Mouse (Mus musculus): Measurements from ENCODE around the gene Gm4881. TPM values are rescaled to one million over a fixed set of nuclear protein-coding genes. Genes with fewer than 3 reads are reported as not detected.

Gene Gm4881
- not detected for total RNA-seq (2021)
- long read RNA-seq, experiment 1 = 0 reads
- long read RNA-seq, experiment 2 = 0 reads

- no peak for DNase-seq (ENCODE audit: low spot score in 2 of 2)
Observed at GRCm38 (mm10) chr7:24944257-24944950, at the start of gene Gm4881. TSS of gene Gm4881 (minus strand) at chr7:24944494.

GRCm38 (mm10) chr7:24993081-24993480 is 48.8 kb upstream of the Gm4881 start:
- no peak for DNase-seq (ENCODE audit: low spot score in 2 of 2)

- no peak for DNase-seq (ENCODE audit: low spot score in 2 of 2)
Observed at GRCm38 (mm10) chr7:24990478-24990877, 46.2 kb upstream of the Gm4881 start.

- DNase-seq (ENCODE audit: low spot score in 2 of 2) = no peak
Observed at GRCm38 (mm10) chr7:24987941-24988340, 43.6 kb upstream of the Gm4881 start.

- DNase-seq (ENCODE audit: low spot score in 2 of 2) = no peak
Observed at GRCm38 (mm10) chr7:24985799-24986198, 41.5 kb upstream of the Gm4881 start.

GRCm38 (mm10) chr7:24984307-24984706 is 40.0 kb upstream of the Gm4881 start:
- no peak for DNase-seq (ENCODE audit: low spot score in 2 of 2)

- no peak for DNase-seq (ENCODE audit: low spot score in 2 of 2)
Observed at GRCm38 (mm10) chr7:24983396-24983795, 39.1 kb upstream of the Gm4881 start.

- DNase-seq (ENCODE audit: low spot score in 2 of 2) = no peak
Observed at GRCm38 (mm10) chr7:24980439-24980838, 36.1 kb upstream of the Gm4881 start.

GRCm38 (mm10) chr7:24978781-24979180 is 34.5 kb upstream of the Gm4881 start:
- DNase-seq (ENCODE audit: low spot score in 2 of 2) = no peak

GRCm38 (mm10) chr7:24974893-24975595 is 30.8 kb upstream of the Gm4881 start:
- DNase-seq (ENCODE audit: low spot score in 2 of 2) = no peak

GRCm38 (mm10) chr7:24973902-24974301 is 29.6 kb upstream of the Gm4881 start:
- no peak for DNase-seq (ENCODE audit: low spot score in 2 of 2)

- DNase-seq (ENCODE audit: low spot score in 2 of 2) = no peak
Observed at GRCm38 (mm10) chr7:24973208-24973607, 28.9 kb upstream of the Gm4881 start.

- peak; percentile 89 to 96 for DNase-seq (ENCODE audit: low spot score in 2 of 2)
Observed at GRCm38 (mm10) chr7:24971972-24972893, 27.9 kb upstream of the Gm4881 start, which contains the start of gene Rabac1. TSS of gene Rabac1 (minus strand) at chr7:24972754.

GRCm38 (mm10) chr7:24971261-24971971 is 27.1 kb upstream of the Gm4881 start:
- peak in 1 of 2 experiments; percentile 54 for DNase-seq (ENCODE audit: low spot score in 2 of 2)

- no peak for DNase-seq (ENCODE audit: low spot score in 2 of 2)
Observed at GRCm38 (mm10) chr7:24970341-24970740, 26.0 kb upstream of the Gm4881 start.

GRCm38 (mm10) chr7:24969805-24970204 is 25.5 kb upstream of the Gm4881 start:
- peak in 1 of 2 experiments; percentile 65 for DNase-seq (ENCODE audit: low spot score in 2 of 2)

- no peak for DNase-seq (ENCODE audit: low spot score in 2 of 2)
Observed at GRCm38 (mm10) chr7:24968463-24968862, 24.2 kb upstream of the Gm4881 start.

GRCm38 (mm10) chr7:24967966-24968365 is 23.7 kb upstream of the Gm4881 start:
- no peak for DNase-seq (ENCODE audit: low spot score in 2 of 2)

- peak; percentile 81 to 86 for DNase-seq (ENCODE audit: low spot score in 2 of 2)
Observed at GRCm38 (mm10) chr7:24964897-24965535, 20.7 kb upstream of the Gm4881 start.

GRCm38 (mm10) chr7:24964288-24964687 is 20.0 kb upstream of the Gm4881 start:
- no peak for DNase-seq (ENCODE audit: low spot score in 2 of 2)

Measured in layer of hippocampus, postnatal 14 days (tissue).